Mouse (Mus musculus) erythroblast, embryonic 14.5 days (primary cell): Measurements from ENCODE around the gene Wipf3.

Source experiments
- GATA1 ChIP-seq: IDR thresholded peaks from 2 replicates; pipeline ENCODE4 v1.6.1; 2012; ENCODE audit warnings: low read length, inconsistent platforms, mixed read lengths
- TAL1 ChIP-seq: IDR thresholded peaks from 3 replicates; pipeline ENCODE4 v1.6.1; 2012; ENCODE audit warnings: low read length, inconsistent platforms, mixed read lengths

DNA sequence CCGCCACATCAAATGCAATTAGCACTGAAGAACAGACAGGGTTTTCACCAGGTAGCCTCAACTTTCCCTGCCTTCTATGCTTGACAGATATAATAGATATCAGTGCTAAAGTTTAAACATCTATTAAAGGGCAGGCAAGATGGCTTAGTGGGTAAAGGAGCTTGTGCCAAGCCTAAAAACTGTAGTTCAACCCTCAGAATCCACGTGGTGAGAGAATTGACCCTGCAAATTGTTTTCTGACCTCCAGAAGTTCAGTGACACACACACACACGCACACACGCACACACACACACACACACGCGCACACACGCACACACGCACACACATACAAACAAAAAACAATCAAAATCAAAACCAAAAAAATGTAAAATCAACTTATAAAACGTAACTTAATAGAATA lies 2.8 kb downstream of the Wipf3 start:
- TF ChIP-seq GATA1: no peak
- no peak for TF ChIP-seq TAL1
